Mouse (Mus musculus) kidney, adult 2 months (tissue): Measurements from ENCODE around the gene Hap1.

Source experiments
- CTCF ChIP-seq: fragments of 200-500 bp; conservative IDR thresholded peaks from 2 replicates; pipeline ENCODE4 v1.5.1; 2011; ENCODE audit warnings: low read depth, mild to moderate bottlenecking, control low read depth, low read length, moderate library complexity, mixed read lengths; ENCODE audit not compliant: insufficient read depth, insufficient read length
- POLR2A ChIP-seq: fragments of 200-500 bp; IDR thresholded peaks from one replicate; pipeline ENCODE4 v1.6.1; 2011; ENCODE audit warnings: low read depth, low read length, control low read depth

- no peak for TF ChIP-seq CTCF
- TF ChIP-seq POLR2A: no peak
Observed at GRCm38 (mm10) chr11:100399727-100400538, 44.0 kb upstream of the Hap1 start.
